In genomic region chr1:74000810-74001448, GRCm38 (mm10) we compare ENCODE assay signal across 11 mouse cellular contexts.
A peak's percentile ranks its signal among the peaks of the same experiment; 100 is the strongest.
DNase-seq lines count a peak whose midpoint lies in the region; ATAC-seq and TF ChIP-seq lines count a peak whose summit lies in the region.
"Had no signal": no experiment of that assay in that cellular context is flagged by ENCODE, and none has a peak within 500 bp of the region (broad histone marks: within the 10 kb centered on the region; RNA-seq: fewer than 3 reads in every experiment).

No protein-coding gene starts in this region.

- 78% methylated on average over 2 of the region's 2 CpGs for WGBS in forebrain, embryonic 10.5 days
- WGBS in forebrain, embryonic 16.5 days: 95% methylated on average over 2 of the region's 2 CpGs

- no peak overlapping the region for H3K9ac ChIP-seq in forebrain, embryonic 16.5 days (replicated peaks; ENCODE audit: low read depth, low read length)

- H3K9me3 ChIP-seq in forebrain, embryonic 10.5 days: no peaks in the 10 kb centered on the region
- no peaks in the 10 kb centered on the region for H3K9me3 ChIP-seq in forebrain, embryonic 16.5 days (ENCODE audit: control insufficient read depth, low read length)
- no peaks in the 10 kb centered on the region for H3K9me3 ChIP-seq in erythroblast, embryonic 14.5 days (ENCODE audit: control insufficient read depth, low read length)

- DNase-seq in forebrain, embryonic 10.5 days (ENCODE audit: extremely low spot score, low spot score): no peak
- no peak for DNase-seq in layer of hippocampus, adult 2 months (ENCODE audit: low spot score in 2 of 2)
- DNase-seq in layer of hippocampus, postnatal 10 days (ENCODE audit: low spot score in 2 of 2): no peak
- no peak for DNase-seq in thymus, postnatal 4 days
- no peak for DNase-seq in retina, postnatal 1 day
- DNase-seq: cerebellum, postnatal 10 days; right cerebral cortex, postnatal 4 days had no signal

- H3K27ac ChIP-seq in forebrain, embryonic 10.5 days: peak overlapping the region; percentile 78
- no peak overlapping the region for H3K27ac ChIP-seq in forebrain, embryonic 16.5 days (ENCODE audit: low read length)
- H3K27ac ChIP-seq in layer of hippocampus, adult 2 months: peak overlapping the region; percentile 36; the same call in 1 of the 2 replicates

- H3K4me1 ChIP-seq in forebrain, embryonic 10.5 days: peaks cover 41% of the 10 kb centered on the region
- H3K4me1 ChIP-seq in forebrain, embryonic 16.5 days (replicated peaks; ENCODE audit: control insufficient read depth, insufficient read depth, low read length): peaks cover 5% of the 10 kb centered on the region; the same call in 1 of the 2 replicates
- peaks cover 58% of the 10 kb centered on the region for H3K4me1 ChIP-seq in erythroblast, embryonic 14.5 days (ENCODE audit: control insufficient read depth)

- no peak for TF ChIP-seq CTCF in layer of hippocampus, adult 2 months (conservative IDR thresholded peaks at IDR 0.05)

- no peak overlapping the region for H3K4me3 ChIP-seq in forebrain, embryonic 10.5 days
- H3K4me3 ChIP-seq in forebrain, embryonic 16.5 days (replicated peaks; ENCODE audit: low read length): no peak overlapping the region
- no peak overlapping the region for H3K4me3 ChIP-seq in layer of hippocampus, adult 2 months
- H3K4me3 ChIP-seq in erythroblast, embryonic 14.5 days (replicated peaks): peak overlapping the region; percentile 67

- H3K4me2 ChIP-seq in forebrain, embryonic 16.5 days (ENCODE audit: low read length): no peak overlapping the region

- no peak for ATAC-seq in forebrain, embryonic 16.5 days
- peak; percentile 29 for ATAC-seq in megakaryocyte progenitor cell, adult 5-6 weeks (replicated peaks; ENCODE audit: poor library complexity)
- ATAC-seq: Patski had no signal

- H3K36me3 ChIP-seq in forebrain, embryonic 10.5 days (replicated peaks): peaks cover 4% of the 10 kb centered on the region; the same call in 1 of the 2 replicates
- no peaks in the 10 kb centered on the region for H3K36me3 ChIP-seq in forebrain, embryonic 16.5 days (ENCODE audit: control insufficient read depth, insufficient read depth)
- H3K36me3 ChIP-seq in erythroblast, embryonic 14.5 days (ENCODE audit: control insufficient read depth): peaks cover 33% of the 10 kb centered on the region

- H3K27me3 ChIP-seq in forebrain, embryonic 10.5 days (ENCODE audit: poor library complexity, severe bottlenecking): no peaks in the 10 kb centered on the region
- H3K27me3 ChIP-seq in forebrain, embryonic 16.5 days (replicated peaks; ENCODE audit: control insufficient read depth, insufficient read depth, low read length): no peaks in the 10 kb centered on the region
- H3K27me3 ChIP-seq in erythroblast, embryonic 14.5 days (ENCODE audit: control insufficient read depth): no peaks in the 10 kb centered on the region
- H3K27me3 ChIP-seq: Patski had no signal
